22 mouse cellular contexts compared by ENCODE assay signal in genomic region chr4:125008220-125008619, GRCm38 (mm10). TPM values are rescaled to one million over a fixed set of nuclear protein-coding genes. Genes with fewer than 3 reads are reported as not detected.
DNase-seq lines count a peak whose midpoint lies in the region; ATAC-seq and TF ChIP-seq lines count a peak whose summit lies in the region.
"Had no signal": no experiment of that assay in that cellular context is flagged by ENCODE, and none has a peak within 500 bp of the region (broad histone marks: within the 10 kb centered on the region; RNA-seq: fewer than 3 reads in every experiment).

No protein-coding gene starts in this region.

- no peak overlapping the region for H3K4me2 ChIP-seq in lung, embryonic 14.5 days
- H3K4me2 ChIP-seq: embryonic facial prominence, embryonic 13.5 days; forebrain, embryonic 15.5 days; heart, embryonic 11.5 days; hindbrain, embryonic 12.5 days; hindbrain, embryonic 15.5 days had no signal

- H3K36me3 ChIP-seq in lung, embryonic 14.5 days (ENCODE audit: insufficient read depth): no peaks in the 10 kb centered on the region
- H3K36me3 ChIP-seq: forebrain, embryonic 15.5 days; G1E; hindbrain, embryonic 12.5 days; hindbrain, embryonic 15.5 days had no signal

- no peaks in the 10 kb centered on the region for H3K27me3 ChIP-seq in lung, embryonic 14.5 days (ENCODE audit: insufficient read depth, low read length)
- H3K27me3 ChIP-seq: forebrain, embryonic 15.5 days had no signal

- peak; percentile 49 to 65 for DNase-seq in cerebellum, postnatal 10 days
- DNase-seq in cerebellum, postnatal 25 days: no peak
- no peak for DNase-seq in frontal cortex, postnatal 14 days (ENCODE audit: low spot score in 2 of 2)
- peak; percentile 4 for DNase-seq in lung, embryonic 14.5 days
- no peak for DNase-seq in lung, postnatal 25 days (ENCODE audit: low spot score)
- DNase-seq: adrenal gland, postnatal 10 days; B cell, adult 2 months; cerebellum, adult 11-12 months; cerebellum, adult 8-10 months; gastrocnemius, adult 2 months; gastrocnemius, postnatal 14 days; heart, adult 11 months had no signal

- 0 out of 2 replicates have a peak, but pooled peaks have one; percentile 6 for ATAC-seq in frontal cortex, adult (ENCODE audit: low TSS enrichment)
- ATAC-seq in lung, embryonic 14.5 days (ENCODE audit: insufficient read depth): no peak
- ATAC-seq: forebrain, embryonic 15.5 days; Patski had no signal

- H3K4me3 ChIP-seq in lung, embryonic 14.5 days (ENCODE audit: low read depth, low read length): no peak overlapping the region
- H3K4me3 ChIP-seq: embryonic facial prominence, embryonic 13.5 days; forebrain, embryonic 15.5 days; gastrocnemius, adult 2 months; hindbrain, embryonic 12.5 days; hindbrain, embryonic 15.5 days had no signal

- 46% methylated on average over 6 of the region's 6 CpGs for WGBS in lung, embryonic 14.5 days

- TF ChIP-seq CTCF in lung, embryonic 14.5 days (IDR thresholded peaks at IDR 0.05; ENCODE audit: low read depth): no peak

- H3K27ac ChIP-seq in lung, embryonic 14.5 days (ENCODE audit: low read depth): no peak overlapping the region
- H3K27ac ChIP-seq: embryonic facial prominence, embryonic 13.5 days; forebrain, embryonic 15.5 days; gastrocnemius, adult 2 months; hindbrain, embryonic 12.5 days; hindbrain, embryonic 15.5 days had no signal

- no peaks in the 10 kb centered on the region for H3K4me1 ChIP-seq in lung, embryonic 14.5 days (ENCODE audit: insufficient read depth)
- H3K4me1 ChIP-seq: forebrain, embryonic 15.5 days; hindbrain, embryonic 15.5 days had no signal

- no peaks in the 10 kb centered on the region for H3K9me3 ChIP-seq in lung, embryonic 14.5 days (ENCODE audit: low read depth, low read length)
- H3K9me3 ChIP-seq: embryonic facial prominence, embryonic 13.5 days; forebrain, embryonic 15.5 days; G1E; hindbrain, embryonic 12.5 days; hindbrain, embryonic 15.5 days had no signal

- H3K9ac ChIP-seq in lung, embryonic 14.5 days: no peak overlapping the region
- H3K9ac ChIP-seq: embryonic facial prominence, embryonic 13.5 days; forebrain, embryonic 15.5 days; hindbrain, embryonic 12.5 days; hindbrain, embryonic 15.5 days had no signal

RNA-seq across cellular contexts. Expression of gene Gnl2, which starts 8.2 kb away (rescaled TPM):
- 80.7 and 81.9 TPM in 2 replicates for polyA plus RNA-seq in lung, embryonic 14.5 days (2014; fragmentation: Nextera tagmentation; extraction: Ambion mirVana)

RNA-seq across cellular contexts. Expression of gene Rspo1, which starts 22.0 kb away (rescaled TPM):
- 12.8 and 16.0 TPM in 2 replicates for polyA plus RNA-seq in lung, embryonic 14.5 days (2014; fragmentation: Nextera tagmentation; extraction: Ambion mirVana)
- polyA plus RNA-seq: G1E, Patski had no signal

RNA-seq across cellular contexts. Expression of gene Dnali1, which starts 57.3 kb away (rescaled TPM):
- 0.13 and 0.42 TPM in 2 replicates for polyA plus RNA-seq in lung, embryonic 14.5 days (2014; fragmentation: Nextera tagmentation; extraction: Ambion mirVana)
- polyA plus RNA-seq: embryonic facial prominence, embryonic 13.5 days; heart, embryonic 14.5 days; heart, postnatal 0 days had no signal

RNA-seq across cellular contexts. Expression of gene Snip1, which starts 58.3 kb away (rescaled TPM):
- polyA plus RNA-seq in lung, embryonic 14.5 days (2014; fragmentation: Nextera tagmentation; extraction: Ambion mirVana): 35.0 and 35.6 TPM in 2 replicates

Comparison
In these comparisons a context has a peak if more than half of its experiments do, and no peak if none do; other contexts are left out.
1. DNase-seq: peak in cerebellum, postnatal 10 days (2 of 2) and lung, embryonic 14.5 days (single experiment); none in cerebellum, postnatal 25 days (0 of 2), frontal cortex, postnatal 14 days (0 of 2) and lung, postnatal 25 days (single experiment).